Mouse (Mus musculus) heart, embryonic 11.5 days (tissue): ENCODE data around the gene Stpg3. TPM values are rescaled to one million over a fixed set of nuclear protein-coding genes. Genes with fewer than 3 reads are reported as not detected.
A peak's percentile ranks its signal among the peaks of the same experiment; 100 is the strongest.
"Not testable (repeated sequence)": the region's sequence is repeated elsewhere in the genome, so short reads cannot be mapped to it uniquely, and the experiment has no call there.

Experiments used
- ATAC-seq: fragments of 200-750 bp; cut with Nextera tagmentation; replicated peaks from 2 replicates; pipeline ENCODE4 v1.8.0; 2017; ENCODE audit warnings: moderate library complexity; ENCODE audit not compliant: insufficient number of reproducible peaks, low FRiP score, low TSS enrichment
- H3K27ac ChIP-seq: fragments of 300-500 bp; sonication (generic); 2 replicates; pipeline ENCODE4 v1.5.1; 2014; ENCODE audit warnings: mild to moderate bottlenecking, low read depth, low read length
- H3K27me3 ChIP-seq: fragments of 300-500 bp; sonication (generic); 2 replicates; pipeline ENCODE4 v1.6.1; 2014; ENCODE audit warnings: mild to moderate bottlenecking, low read length, mixed read lengths; ENCODE audit not compliant: control insufficient read depth, insufficient read depth
- H3K36me3 ChIP-seq: fragments of 300-500 bp; sonication (generic); 2 replicates; pipeline ENCODE4 v1.6.1; 2014; ENCODE audit warnings: mild to moderate bottlenecking, low read length, moderate library complexity, mixed read lengths; ENCODE audit not compliant: control insufficient read depth, insufficient read depth
- H3K4me1 ChIP-seq: fragments of 300-500 bp; sonication (generic); 2 replicates; pipeline ENCODE4 v1.6.1; 2014; ENCODE audit warnings: low read length; ENCODE audit not compliant: control insufficient read depth, insufficient read depth
- H3K4me2 ChIP-seq: fragments of 300-500 bp; sonication (generic); 2 replicates; pipeline ENCODE4 v1.6.1; 2014; ENCODE audit warnings: mild to moderate bottlenecking, moderate library complexity
- H3K4me3 ChIP-seq: fragments of 300-500 bp; sonication (generic); 2 replicates; pipeline ENCODE4 v1.5.1; 2014; ENCODE audit warnings: low read depth, low read length
- H3K9ac ChIP-seq: fragments of 300-500 bp; sonication (generic); 2 replicates; pipeline ENCODE4 v1.6.1; 2014; ENCODE audit warnings: mild to moderate bottlenecking, low read depth, low read length, moderate library complexity
- H3K9me3 ChIP-seq: fragments of 300-500 bp; sonication (generic); replicated peaks from 2 replicates; pipeline ENCODE4 v1.6.1; 2016; ENCODE audit warnings: low read length; ENCODE audit not compliant: control insufficient read depth
- WGBS: fragments of 180-500 bp; shearing (Covaris S2); extraction: QIAGEN DNeasy Blood & Tissue Kit; methylation state at CpG from one replicate; pipeline ENCODE4 v1.1.7; 2014; ENCODE audit not compliant: insufficient replicate concordance; 5-methylcytosine and 5-hydroxymethylcytosine counted together
- polyA plus RNA-seq: library from polyadenylated mRNA; unstranded; fragments of >200 nt; fragmentation: Nextera tagmentation; extraction: Ambion mirVana; gene quantifications from 2 replicates; pipeline ENCODE4 v1.2.1, GENCODE M21; 2014

Stpg3 gene
- not detected in 2 replicates for polyA plus RNA-seq

DNA sequence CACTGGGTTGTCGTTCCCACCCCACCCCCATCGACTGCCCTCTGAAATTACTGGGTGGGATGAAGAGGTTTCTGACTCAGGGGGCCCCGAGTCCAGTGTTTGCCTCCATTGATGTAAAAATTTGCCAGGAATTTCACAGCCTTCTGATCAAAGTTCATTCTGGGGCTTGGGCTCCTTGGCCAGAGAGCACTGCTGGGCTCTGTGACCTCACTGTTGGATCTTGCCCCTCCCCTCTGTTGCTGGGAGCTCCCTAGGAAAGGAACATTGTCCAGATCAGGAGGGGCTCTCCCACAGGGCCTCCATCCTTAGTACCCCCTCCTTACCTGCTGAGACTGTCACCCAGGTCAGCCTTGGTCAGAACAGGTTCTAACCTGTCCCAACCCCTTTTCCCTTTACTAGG lies at the start of gene Stpg3:
TSS of gene Stpg3 (minus strand) at position 194 of the 400 bp plus-strand sequence.
- 72% methylated on average over 3 of the region's 3 CpGs for WGBS
- H3K36me3 ChIP-seq, result no peaks in the 10 kb centered on the region
- no peak within 1 kb of the TSS for H3K4me2 ChIP-seq
- peaks cover 8% of the 10 kb centered on the region; the same call in 1 of the 2 replicates for H3K27me3 ChIP-seq
- no peak within 1 kb of the TSS for H3K9ac ChIP-seq
- no peak for ATAC-seq
- no peak within 1 kb of the TSS for H3K27ac ChIP-seq
- no peak within 1 kb of the TSS for H3K4me3 ChIP-seq
- peaks cover 11% of the 10 kb centered on the region for H3K4me1 ChIP-seq
- H3K9me3 ChIP-seq, result no peaks in the 10 kb centered on the region

DNA sequence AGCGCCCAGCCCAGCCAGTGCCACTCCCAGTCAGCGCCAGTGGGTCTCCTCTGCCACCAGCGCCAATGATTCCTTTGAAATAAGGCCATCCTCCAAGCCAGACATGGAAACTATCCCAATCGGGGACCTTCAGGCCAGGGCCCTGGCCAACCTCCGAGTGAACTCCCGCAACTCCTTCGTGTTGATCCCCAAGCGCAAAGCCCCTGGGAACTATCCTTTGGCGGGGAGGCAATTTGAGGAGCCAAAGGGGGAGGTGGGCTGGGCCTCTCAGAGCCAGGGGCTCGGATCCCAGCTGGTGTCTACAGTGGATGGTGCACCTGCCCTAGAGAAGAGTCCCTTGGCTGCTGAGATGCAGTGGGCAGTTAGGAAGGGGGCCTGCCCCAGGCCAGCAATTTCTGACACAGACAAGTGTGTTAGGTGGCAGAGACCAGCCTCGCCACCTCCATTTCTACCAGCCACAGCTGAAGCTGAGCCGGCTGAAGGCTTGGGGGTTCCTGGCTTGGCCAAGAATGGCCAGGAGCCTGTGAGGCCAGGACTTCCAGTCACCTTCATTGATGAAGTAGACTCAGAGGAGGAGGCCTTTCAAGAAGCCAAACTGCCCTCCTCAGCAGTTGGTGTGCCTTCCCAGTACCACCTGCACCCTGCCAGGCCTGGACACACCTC lies 49.3 kb upstream of the Stpg3 start:
- Histone ChIP-seq H3K4me3 (peak overlapping the region; percentile 83), H3K9ac (peak overlapping the region; percentile 78; the same call in 1 of the 2 replicates), H3K4me2 (peak overlapping the region; percentile 100), H3K27me3 (peaks cover 16% of the 10 kb centered on the region), H3K9me3 (no peaks in the 10 kb centered on the region), H3K27ac (no peak overlapping the region), H3K36me3 (0 out of 2 replicates have a peak, but pooled peaks cover 2% of the 10 kb centered on the region), H3K4me1 (peaks cover 29% of the 10 kb centered on the region)
- 19% methylated on average over 12 of the region's 12 CpGs for WGBS
- ATAC-seq, result no peak

DNA sequence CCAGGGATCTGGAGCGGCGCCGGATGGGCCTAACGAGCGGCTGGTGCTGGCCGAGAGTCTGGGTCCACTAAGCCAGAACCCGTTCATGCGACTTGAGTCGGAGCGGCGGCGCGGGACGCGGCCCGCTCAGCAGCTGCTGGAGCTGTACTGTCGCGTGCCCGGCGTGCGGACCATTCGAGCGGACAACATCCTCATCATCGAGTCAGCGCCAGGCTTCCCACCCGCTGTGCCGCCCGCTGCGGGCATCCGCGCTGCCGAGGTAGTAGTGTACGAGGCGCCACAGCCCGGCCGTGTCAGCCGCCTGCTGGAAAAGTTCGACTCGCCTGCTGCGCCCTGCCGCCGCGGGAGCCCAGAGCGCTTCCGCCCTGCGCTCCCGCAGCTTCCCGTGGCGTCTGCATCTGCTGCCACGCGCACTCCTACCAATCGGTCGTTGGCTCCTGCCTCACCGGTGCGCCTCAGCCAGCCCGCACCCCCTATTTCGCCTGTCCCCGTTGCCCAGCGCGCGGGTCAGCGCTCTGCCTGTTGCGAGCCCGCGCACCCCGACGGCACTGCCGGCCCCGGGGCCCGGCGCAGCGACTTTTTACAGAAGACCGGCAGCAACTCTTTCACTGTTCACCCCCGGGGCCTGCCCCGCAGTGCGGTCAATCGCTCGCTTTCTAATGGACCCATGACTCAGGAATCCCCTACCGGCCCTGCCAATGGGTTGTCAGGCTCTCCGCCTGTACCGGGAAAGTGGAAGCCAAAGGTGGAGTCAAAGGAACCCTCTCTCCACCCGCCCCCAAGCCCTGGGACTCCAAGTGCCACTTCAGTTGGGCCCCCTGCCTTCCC lies 48.6 kb upstream of the Stpg3 start:
- peak; percentile 3; the same call in 1 of the 2 replicates for ATAC-seq
- Histone ChIP-seq H3K9ac (peak overlapping the region; percentile 78), H3K4me1 (peaks cover 29% of the 10 kb centered on the region), H3K27ac (no peak overlapping the region), H3K9me3 (no peaks in the 10 kb centered on the region), H3K4me2 (peak overlapping the region; percentile 100), H3K36me3 (no peaks in the 10 kb centered on the region), H3K4me3 (peak overlapping the region; percentile 83), H3K27me3 (peaks cover 16% of the 10 kb centered on the region)
- under 1% methylated on average over 82 of the region's 82 CpGs for whole genome bisulfite sequencing

DNA sequence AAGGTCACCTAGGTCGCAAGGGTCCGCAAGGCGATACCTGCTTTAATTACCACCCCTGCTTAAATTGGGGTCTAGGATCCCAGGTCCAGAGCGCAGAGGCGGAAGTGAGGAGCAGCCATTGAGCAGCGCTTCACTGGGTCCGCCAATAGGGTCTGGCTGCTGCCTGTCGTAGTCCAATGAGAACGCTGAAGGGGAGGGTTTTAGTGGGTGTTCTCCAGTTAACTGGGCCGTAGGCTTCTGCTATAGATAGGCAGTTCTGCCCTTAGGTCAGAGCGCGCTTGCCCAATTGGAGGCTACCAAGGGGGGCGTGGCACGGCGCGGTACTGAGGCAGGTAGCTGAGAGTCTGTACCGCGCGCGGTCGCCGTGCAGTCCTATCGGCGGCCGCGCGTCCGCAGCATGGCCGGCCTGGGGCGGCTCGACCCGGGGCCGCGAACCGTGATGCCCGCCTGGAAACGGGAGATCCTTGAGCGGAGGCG lies 47.9 kb upstream of the Stpg3 start, which contains the start of gene Tprn:
TSS of gene Tprn (plus strand) at position 328 of the 477 bp plus-strand sequence.
- no peaks in the 10 kb centered on the region for H3K36me3 ChIP-seq
- peak within 1 kb of the TSS; percentile 100 for H3K4me2 ChIP-seq
- ATAC-seq, result peak; percentile 97
- H3K9ac ChIP-seq, result peak within 1 kb of the TSS; percentile 78
- H3K27me3 ChIP-seq, result peaks cover 16% of the 10 kb centered on the region
- H3K4me1 ChIP-seq, result peaks cover 29% of the 10 kb centered on the region
- H3K27ac ChIP-seq, result no peak within 1 kb of the TSS
- no peaks in the 10 kb centered on the region for H3K9me3 ChIP-seq
- WGBS, result under 1% methylated on average over 39 of the region's 39 CpGs
- peak within 1 kb of the TSS; percentile 83 for H3K4me3 ChIP-seq

DNA sequence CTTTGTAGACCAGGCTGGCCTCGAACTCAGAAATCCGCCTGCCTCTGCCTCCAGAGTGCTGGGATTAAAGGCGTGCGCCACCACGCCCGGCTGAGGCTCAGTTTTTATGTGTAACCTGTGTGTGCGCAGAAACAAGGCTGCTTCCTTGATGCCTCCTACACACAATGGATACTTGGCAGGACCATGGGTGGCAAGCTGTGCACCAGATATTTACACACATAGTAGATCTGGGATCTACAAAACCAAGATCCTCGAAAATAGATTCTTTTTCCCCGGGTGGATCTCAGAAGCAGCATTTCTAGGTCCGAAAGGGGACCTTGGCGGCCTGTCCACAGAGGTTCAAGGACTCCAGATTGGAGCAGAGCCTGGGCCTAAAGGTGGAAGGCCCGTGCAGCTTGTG lies 47.4 kb upstream of the Stpg3 start:
- Histone ChIP-seq H3K9me3 (no peaks in the 10 kb centered on the region), H3K4me2 (peak overlapping the region; percentile 100), H3K9ac (peak overlapping the region; percentile 72), H3K4me1 (peaks cover 26% of the 10 kb centered on the region), H3K27ac (no peak overlapping the region), H3K36me3 (no peaks in the 10 kb centered on the region), H3K4me3 (peak overlapping the region; percentile 83), H3K27me3 (peaks cover 16% of the 10 kb centered on the region)
- 38% methylated on average over 12 of the region's 12 CpGs for WGBS
- ATAC-seq, result no peak

DNA sequence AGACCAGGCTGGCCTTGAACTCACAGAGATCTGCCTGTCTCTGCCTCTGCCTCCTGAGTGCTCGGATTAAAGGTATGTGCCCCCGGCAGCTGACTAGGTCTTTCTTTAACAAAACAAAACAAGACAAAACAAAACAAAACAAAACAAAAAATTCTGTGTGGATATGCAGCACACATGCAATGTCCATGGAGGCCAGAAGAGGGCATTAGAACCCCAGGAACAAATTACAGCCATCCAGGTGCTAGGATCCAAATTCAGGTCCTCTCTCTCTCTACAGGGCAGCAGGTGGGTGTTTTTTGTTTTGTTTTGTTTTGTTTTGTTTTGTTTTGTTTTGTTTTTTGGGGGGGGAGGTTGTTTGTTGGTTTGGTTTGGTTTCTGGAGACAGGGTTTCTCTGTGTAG lies 44.5 kb upstream of the Stpg3 start:
- Histone ChIP-seq H3K27me3 (peaks cover 6% of the 10 kb centered on the region), H3K4me3 (no peak overlapping the region), H3K9ac (no peak overlapping the region), H3K4me2 (no peak overlapping the region), H3K9me3 (no peaks in the 10 kb centered on the region), H3K4me1 (peaks cover 19% of the 10 kb centered on the region), H3K27ac (no peak overlapping the region), H3K36me3 (no peaks in the 10 kb centered on the region)
- ATAC-seq, result no peak
- WGBS, result 49% methylated on average over 2 of the region's 2 CpGs

DNA sequence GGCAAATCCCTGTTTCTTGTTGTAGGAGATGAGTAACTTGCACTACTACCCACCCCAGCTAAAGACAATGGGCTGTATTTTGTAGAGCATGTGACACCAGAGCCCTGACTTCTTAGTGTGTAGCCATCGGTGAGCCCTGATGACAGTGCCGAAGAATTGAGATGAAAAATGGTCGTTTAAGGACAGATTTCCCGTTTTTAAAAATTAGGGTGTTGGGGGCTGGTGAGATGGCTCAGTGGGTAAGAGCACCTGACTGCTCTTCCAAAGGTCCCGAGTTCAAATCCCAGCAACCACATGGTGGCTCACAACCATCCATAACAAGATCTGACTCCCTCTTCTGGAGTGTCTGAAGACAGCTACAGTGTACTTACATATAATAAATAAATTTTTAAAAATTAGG lies 42.8 kb upstream of the Stpg3 start:
- H3K9ac ChIP-seq, ATAC-seq, H3K9me3 ChIP-seq, H3K36me3 ChIP-seq, H3K4me2 ChIP-seq, H3K27me3 ChIP-seq, H3K27ac ChIP-seq, H3K4me3 ChIP-seq: not testable (repeated sequence)
- peaks cover 10% of the 10 kb centered on the region for H3K4me1 ChIP-seq
- WGBS, result 78% methylated on average over 5 of the region's 5 CpGs

DNA sequence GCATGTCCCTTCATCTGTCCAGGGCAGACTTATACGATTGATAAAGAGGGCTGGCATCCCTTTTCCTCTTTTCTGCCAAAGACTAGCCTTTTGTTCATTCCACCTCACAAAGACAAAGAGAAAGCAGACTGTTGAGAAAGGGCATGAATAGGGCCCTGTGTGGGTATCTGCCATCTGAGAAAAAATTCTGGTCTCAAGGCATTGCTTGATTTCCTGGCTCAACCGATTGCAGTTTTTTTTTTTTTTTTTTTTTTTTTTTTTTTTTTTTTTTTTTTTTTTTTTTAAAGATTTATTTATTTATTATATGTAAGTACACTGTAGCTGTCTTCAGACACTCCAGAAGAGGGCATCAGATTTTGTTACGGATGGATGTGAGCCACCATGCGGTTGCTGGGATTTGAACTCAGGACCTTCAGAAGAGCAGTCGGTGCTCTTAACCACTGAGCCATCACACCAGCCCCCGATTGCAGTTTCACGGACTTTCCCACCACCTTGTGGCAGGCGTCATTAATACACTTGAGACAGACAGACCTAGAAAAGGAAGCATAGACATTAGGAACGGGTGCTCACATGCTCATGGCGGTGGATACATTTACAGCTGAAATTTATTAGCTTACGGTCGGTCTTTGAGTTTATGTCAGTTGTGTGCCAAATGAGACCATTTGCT lies 42.1 kb upstream of the Stpg3 start:
- peak overlapping the region; percentile 96 for H3K4me2 ChIP-seq
- H3K27ac ChIP-seq, H3K9me3 ChIP-seq, ATAC-seq, H3K9ac ChIP-seq, H3K36me3 ChIP-seq, H3K27me3 ChIP-seq: not testable (repeated sequence)
- H3K4me1 ChIP-seq, result peaks cover 10% of the 10 kb centered on the region
- peak overlapping the region; percentile 100 for H3K4me3 ChIP-seq
- WGBS, result 59% methylated on average over 11 of the region's 12 CpGs
